Mouse (Mus musculus): ENCODE results near the gene Mrpl55. TPM values are rescaled to one million over a fixed set of nuclear protein-coding genes. Genes with fewer than 3 reads are reported as not detected.

Mrpl55 gene
- polyA plus RNA-seq, 1 experiment = 57.3 TPM

- WGBS = 74% methylated on average over 12 of the region's 12 CpGs
- H3K27me3 ChIP-seq (ENCODE audit: control insufficient read depth, insufficient read depth, low read length) = no peaks in the 10 kb centered on the region
- TF ChIP-seq POLR2A (IDR thresholded peaks at IDR 0.05; ENCODE audit: borderline replicate concordance, insufficient read depth, low read length) (no peak), CTCF (IDR thresholded peaks at IDR 0.05; ENCODE audit: borderline replicate concordance, insufficient read depth, low read depth, low read length) (no peak)
- H3K4me1 ChIP-seq (ENCODE audit: control insufficient read depth, insufficient read depth, low read length) = peaks cover 5% of the 10 kb centered on the region; the same call in 1 of the 2 replicates
- DNase-seq = no peak
- H3K27ac ChIP-seq (ENCODE audit: insufficient read depth, low read length) = no peak overlapping the region
- H3K4me3 ChIP-seq (replicated peaks; ENCODE audit: insufficient read depth, low read depth, low read length) = no peak overlapping the region
Measured at GRCm38 (mm10) chr11:59212892-59213494, 10.7 kb downstream of the Mrpl55 start.

GRCm38 (mm10) chr11:59216955-59217354 lies 14.7 kb downstream of the Mrpl55 start:
- H3K4me1 ChIP-seq (ENCODE audit: control insufficient read depth, insufficient read depth, low read length) = no peaks in the 10 kb centered on the region; the same call in 1 of the 2 replicates
- H3K27ac ChIP-seq (ENCODE audit: insufficient read depth, low read length) = no peak overlapping the region
- no peak overlapping the region for H3K4me3 ChIP-seq (replicated peaks; ENCODE audit: insufficient read depth, low read depth, low read length)
- WGBS = 26% methylated on average over 3 of the region's 3 CpGs
- H3K27me3 ChIP-seq (ENCODE audit: control insufficient read depth, insufficient read depth, low read length) = no peaks in the 10 kb centered on the region
- no peak for TF ChIP-seq POLR2A (IDR thresholded peaks at IDR 0.05; ENCODE audit: borderline replicate concordance, insufficient read depth, low read length)
- no peak for TF ChIP-seq CTCF (IDR thresholded peaks at IDR 0.05; ENCODE audit: borderline replicate concordance, insufficient read depth, low read depth, low read length)
- no peak for DNase-seq

GRCm38 (mm10) chr11:59218389-59218998 lies 16.2 kb downstream of the Mrpl55 start:
- no peaks in the 10 kb centered on the region for H3K27me3 ChIP-seq (ENCODE audit: control insufficient read depth, insufficient read depth, low read length)
- whole genome bisulfite sequencing = 85% methylated on average over 4 of the region's 4 CpGs
- DNase-seq = no peak
- no peak overlapping the region for H3K27ac ChIP-seq (ENCODE audit: insufficient read depth, low read length)
- H3K4me1 ChIP-seq (ENCODE audit: control insufficient read depth, insufficient read depth, low read length) = peaks cover 2% of the 10 kb centered on the region; the same call in 1 of the 2 replicates
- no peak for TF ChIP-seq CTCF (IDR thresholded peaks at IDR 0.05; ENCODE audit: borderline replicate concordance, insufficient read depth, low read depth, low read length)
- TF ChIP-seq POLR2A (IDR thresholded peaks at IDR 0.05; ENCODE audit: borderline replicate concordance, insufficient read depth, low read length) = no peak
- H3K4me3 ChIP-seq (replicated peaks; ENCODE audit: insufficient read depth, low read depth, low read length) = no peak overlapping the region

- DNase-seq = no peak
- Histone ChIP-seq H3K27me3 (ENCODE audit: control insufficient read depth, insufficient read depth, low read length) (no peaks in the 10 kb centered on the region), H3K4me3 (replicated peaks; ENCODE audit: insufficient read depth, low read depth, low read length) (no peak overlapping the region), H3K4me1 (ENCODE audit: control insufficient read depth, insufficient read depth, low read length) (peaks cover 2% of the 10 kb centered on the region; the same call in 1 of the 2 replicates), H3K27ac (ENCODE audit: insufficient read depth, low read length) (no peak overlapping the region)
- TF ChIP-seq POLR2A (IDR thresholded peaks at IDR 0.05; ENCODE audit: borderline replicate concordance, insufficient read depth, low read length) (no peak), CTCF (IDR thresholded peaks at IDR 0.05; ENCODE audit: borderline replicate concordance, insufficient read depth, low read depth, low read length) (peak; percentile 45; the same call in 1 of the 2 replicates)
Measured at GRCm38 (mm10) chr11:59219064-59219463, 16.8 kb downstream of the Mrpl55 start.

GRCm38 (mm10) chr11:59221604-59222003 lies 19.3 kb downstream of the Mrpl55 start:
- no peak for TF ChIP-seq CTCF (IDR thresholded peaks at IDR 0.05; ENCODE audit: borderline replicate concordance, insufficient read depth, low read depth, low read length)
- TF ChIP-seq POLR2A (IDR thresholded peaks at IDR 0.05; ENCODE audit: borderline replicate concordance, insufficient read depth, low read length) = no peak
- no peak overlapping the region for H3K27ac ChIP-seq (ENCODE audit: insufficient read depth, low read length)
- no peak for DNase-seq
- H3K4me3 ChIP-seq (replicated peaks; ENCODE audit: insufficient read depth, low read depth, low read length) = no peak overlapping the region
- H3K27me3 ChIP-seq (ENCODE audit: control insufficient read depth, insufficient read depth, low read length) = no peaks in the 10 kb centered on the region
- H3K4me1 ChIP-seq (ENCODE audit: control insufficient read depth, insufficient read depth, low read length) = peaks cover 7% of the 10 kb centered on the region

GRCm38 (mm10) chr11:59222306-59222705 lies 20.0 kb downstream of the Mrpl55 start:
- Histone ChIP-seq H3K27me3 (ENCODE audit: control insufficient read depth, insufficient read depth, low read length) (no peaks in the 10 kb centered on the region), H3K4me1 (ENCODE audit: control insufficient read depth, insufficient read depth, low read length) (peaks cover 7% of the 10 kb centered on the region), H3K27ac (ENCODE audit: insufficient read depth, low read length) (no peak overlapping the region), H3K4me3 (replicated peaks; ENCODE audit: insufficient read depth, low read depth, low read length) (no peak overlapping the region)
- TF ChIP-seq POLR2A (IDR thresholded peaks at IDR 0.05; ENCODE audit: borderline replicate concordance, insufficient read depth, low read length) (no peak), CTCF (IDR thresholded peaks at IDR 0.05; ENCODE audit: borderline replicate concordance, insufficient read depth, low read depth, low read length) (no peak)
- 73% methylated on average over 4 of the region's 4 CpGs for WGBS
- no peak for DNase-seq

- no peaks in the 10 kb centered on the region for H3K27me3 ChIP-seq (ENCODE audit: control insufficient read depth, insufficient read depth, low read length)
- WGBS = 93% methylated on average over 3 of the region's 3 CpGs
- H3K4me3 ChIP-seq (replicated peaks; ENCODE audit: insufficient read depth, low read depth, low read length) = no peak overlapping the region
- H3K27ac ChIP-seq (ENCODE audit: insufficient read depth, low read length) = no peak overlapping the region
- TF ChIP-seq CTCF (IDR thresholded peaks at IDR 0.05; ENCODE audit: borderline replicate concordance, insufficient read depth, low read depth, low read length) (no peak), POLR2A (IDR thresholded peaks at IDR 0.05; ENCODE audit: borderline replicate concordance, insufficient read depth, low read length) (no peak)
- DNase-seq = no peak
- peaks cover 13% of the 10 kb centered on the region for H3K4me1 ChIP-seq (ENCODE audit: control insufficient read depth, insufficient read depth, low read length)
Measured at GRCm38 (mm10) chr11:59224025-59224424, 21.7 kb downstream of the Mrpl55 start.

- H3K4me1 ChIP-seq (ENCODE audit: control insufficient read depth, insufficient read depth, low read length) = peaks cover 13% of the 10 kb centered on the region
Measured at GRCm38 (mm10) chr11:59224470-59224869, 22.2 kb downstream of the Mrpl55 start.

More at GRCm38 (mm10) chr11:59224470-59224869, 22.2 kb downstream of the Mrpl55 start:
- Histone ChIP-seq H3K4me3 (replicated peaks; ENCODE audit: insufficient read depth, low read depth, low read length) (no peak overlapping the region), H3K27me3 (ENCODE audit: control insufficient read depth, insufficient read depth, low read length) (no peaks in the 10 kb centered on the region), H3K27ac (ENCODE audit: insufficient read depth, low read length) (no peak overlapping the region)
- DNase-seq = no peak
- 43% methylated on average over 2 of the region's 2 CpGs for WGBS
- no peak for TF ChIP-seq POLR2A (IDR thresholded peaks at IDR 0.05; ENCODE audit: borderline replicate concordance, insufficient read depth, low read length)
- TF ChIP-seq CTCF (IDR thresholded peaks at IDR 0.05; ENCODE audit: borderline replicate concordance, insufficient read depth, low read depth, low read length) = no peak
